In the genomic region with DNA sequence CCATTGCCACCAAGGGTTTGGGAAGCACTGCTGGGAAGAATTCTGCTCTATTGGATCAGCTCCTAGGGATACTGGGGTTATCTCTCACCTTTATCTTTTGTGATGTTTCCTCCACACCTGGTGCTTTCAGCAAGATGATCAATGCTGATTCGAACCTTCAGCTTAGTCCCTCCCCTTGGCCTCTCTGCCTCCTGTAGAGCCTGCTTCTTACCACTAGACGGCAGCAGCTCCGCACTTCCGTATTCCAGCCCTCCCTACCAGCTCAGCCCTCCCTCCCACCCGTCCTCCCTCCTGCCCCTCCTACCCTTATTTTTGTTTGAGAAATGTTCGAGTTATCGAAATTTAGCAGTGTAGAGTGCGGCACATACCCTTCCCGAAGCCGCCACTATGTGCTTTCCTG, we compare ENCODE assay signal across 8 mouse cellular contexts. TPM values are rescaled to one million over a fixed set of nuclear protein-coding genes. Genes with fewer than 3 reads are reported as not detected.
A peak's percentile ranks its signal among the peaks of the same experiment; 100 is the strongest.
DNase-seq lines count a peak whose midpoint lies in the region.

No protein-coding gene starts in this region.

- peak; percentile 6 for DNase-seq in kidney, adult 9 months
- no peak for DNase-seq in kidney, adult 11 months
- DNase-seq in ES-CJ7 (ENCODE audit: low read depth, low spot score) = peak; percentile 71
- DNase-seq in brain, adult 2 months (ENCODE audit: low read depth, low spot score) = peak; percentile 52
- peak; percentile 68 for DNase-seq in mesoderm, embryonic 11.5 days (ENCODE audit: low read depth, low spot score)
- no peak for DNase-seq in yolk sac, embryonic 10.5 days (ENCODE audit: low spot score)
- DNase-seq in heart, adult 8-10 months (ENCODE audit: low spot score) = no peak
- no peak for DNase-seq in adrenal gland, postnatal 25 days

RNA-seq across cellular contexts. Expression of gene Itga11, which starts 55.5 kb away (rescaled TPM):
- total RNA-seq in heart, adult 8-10 months (2022) = 1 to 10 TPM; 1.3 to 1.4 (median 1.4) TPM
- 1.1 and 1.5 TPM in 2 replicates for total RNA-seq in adrenal gland, postnatal 25 days (2021)

Comparison
In these comparisons a context has a peak if more than half of its experiments do, and no peak if none do; other contexts are left out.
1. DNase-seq: peak in kidney, adult 9 months (single experiment), ES-CJ7 (single experiment), brain, adult 2 months (single experiment) and mesoderm, embryonic 11.5 days (single experiment); none in kidney, adult 11 months (single experiment), yolk sac, embryonic 10.5 days (single experiment), heart, adult 8-10 months (single experiment) and adrenal gland, postnatal 25 days (single experiment).